Mouse (Mus musculus) inflammation-experienced regulatory T-cells (primary cell): Measurements from ENCODE around the gene Tmem253. TPM values are rescaled to one million over a fixed set of nuclear protein-coding genes. Genes with fewer than 3 reads are reported as not detected.

Source experiments
- polyA plus RNA-seq, 2 experiments: library from polyadenylated mRNA; unstranded; fragments of 100-300 nt; shearing (Covaris generic); gene quantifications; one replicate each; pipeline ENCODE4 v1.2.1; 2017

Tmem253 gene
- 1 to 10 TPM; 1.5 TPM for polyA plus RNA-seq

GRCm38 (mm10) chr14:52015445-52016100, at the start of gene Tmem253:
TSS of gene Tmem253 (plus strand) at chr14:52015658.

GRCm38 (mm10) chr14:51984247-51985231, 30.9 kb upstream of the Tmem253 start, which contains the start of gene Arhgef40:
TSS of gene Arhgef40 (plus strand) at chr14:51984719.

GRCm38 (mm10) chr14:52020486-52021137, 5.2 kb downstream of the Tmem253 start, which contains the start of gene Zfp219:
TSS of gene Zfp219 (minus strand) at chr14:52020733.

GRCm38 (mm10) chr14:52042359-52042758, 26.9 kb downstream of the Tmem253 start, which contains the start of gene Olfr221:
TSS of gene Olfr221 (minus strand) at chr14:52042459.

Other genes with a start within 250 kb of the Tmem253 start
- gene Ang4, start 242.1 kb upstream of the Tmem253 start, polyA plus RNA-seq = not detected
- gene AY358078, start 215.6 kb upstream of the Tmem253 start, polyA plus RNA-seq = under 1 TPM in 1 of 2 experiments, not detected in 1; 0.17 TPM
- not detected for gene Ear6, start 162.0 kb upstream of the Tmem253 start, polyA plus RNA-seq
- gene Mettl17, start 130.8 kb upstream of the Tmem253 start, polyA plus RNA-seq = 100 to 1,000 TPM in 1 of 2 experiments, 10 to 100 TPM in 1; 77.4 to 115 TPM
- gene Slc39a2, start 122.8 kb upstream of the Tmem253 start, polyA plus RNA-seq = 1 to 10 TPM in 1 of 2 experiments, under 1 TPM in 1; 0.19 to 1.1 TPM
- gene Ndrg2, start 101.5 kb upstream of the Tmem253 start, polyA plus RNA-seq = 10 to 100 TPM; 32.8 to 39.1 TPM
- gene Tppp2, start 97.2 kb upstream of the Tmem253 start, polyA plus RNA-seq = not detected
- gene Rnase13, start 92.9 kb upstream of the Tmem253 start, polyA plus RNA-seq = not detected
- gene Arhgef40, start 30.9 kb upstream of the Tmem253 start, polyA plus RNA-seq = 1 to 10 TPM; 2.4 to 6.8 TPM
- 10 to 100 TPM; 16.7 to 19.3 TPM for gene Zfp219, start 5.1 kb downstream of the Tmem253 start, polyA plus RNA-seq
- gene Olfr221, start 26.8 kb downstream of the Tmem253 start, polyA plus RNA-seq = under 1 TPM; 0.13 to 0.33 TPM
- gene Hnrnpc, start 88.4 kb downstream of the Tmem253 start, polyA plus RNA-seq = 100 to 1,000 TPM; 398 to 456 TPM
- gene Rpgrip1, start 95.0 kb downstream of the Tmem253 start, polyA plus RNA-seq = 1 to 10 TPM; 6.7 to 7.6 TPM
- gene Supt16, start 181.8 kb downstream of the Tmem253 start, polyA plus RNA-seq = 10 to 100 TPM; 17.1 to 17.5 TPM
- gene Chd8, start 242.1 kb downstream of the Tmem253 start, polyA plus RNA-seq = 10 to 100 TPM; 33.5 to 39.3 TPM